In genomic region chr6:124828101-124828592, GRCm38 (mm10) we compare ENCODE assay signal across 1 mouse cellular context.
TF ChIP-seq lines count a peak whose summit lies in the region.

No protein-coding gene starts in this region.

TF ChIP-seq in CH12.LX, 34 proteins besides CTCF, POLR2A, EP300 and RAD21 (continued from another document):
- TF ChIP-seq ZMIZ1 (IDR thresholded peaks at IDR 0.05; ENCODE audit: low read depth, low read length) (0 out of 2 replicates have a peak, but pooled peaks have one; percentile 37), ZKSCAN1 (IDR thresholded peaks at IDR 0.05; ENCODE audit: borderline replicate concordance, low read depth, low read length) (no peak), ELF1 (IDR thresholded peaks at IDR 0.05; ENCODE audit: low read depth, low read length) (no peak), BHLHE40 (IDR thresholded peaks at IDR 0.05; ENCODE audit: low read depth, low read length) (no peak), UBTF (IDR thresholded peaks at IDR 0.05; ENCODE audit: low read depth, low read length) (no peak), ZNF384 (IDR thresholded peaks at IDR 0.05; ENCODE audit: low read depth, low read length) (no peak), MAZ (IDR thresholded peaks at IDR 0.05; ENCODE audit: low read depth, low read length) (peak; percentile 26; the same call in 1 of the 2 replicates), SMC3 (IDR thresholded peaks at IDR 0.05; ENCODE audit: low read depth, low read length) (no peak), JUND (conservative IDR thresholded peaks at IDR 0.05; ENCODE audit: low read depth, low read length) (no peak), RCOR1 (conservative IDR thresholded peaks at IDR 0.05; ENCODE audit: low read depth, low read length) (no peak), NRF1 (IDR thresholded peaks at IDR 0.05; ENCODE audit: low read depth, low read length) (no peak), USF1 (IDR thresholded peaks at IDR 0.05; ENCODE audit: low read depth, low read length) (no peak), CHD1 (IDR thresholded peaks at IDR 0.05; ENCODE audit: low read depth, low read length) (no peak)
